Mouse (Mus musculus): ENCODE results near the gene Ager. TPM values are rescaled to one million over a fixed set of nuclear protein-coding genes. Genes with fewer than 3 reads are reported as not detected.

Gene Ager
- 2.8 and 3.5 TPM in 2 replicates for polyA plus RNA-seq (2016; fragmentation: Nextera tagmentation; extraction: Ambion mirVana)

GRCm38 (mm10) chr17:34597566-34598095 is at the start of gene Ager:
Gene Ager (plus strand): TSS chr17:34597862.
- Histone ChIP-seq H3K4me3 (replicated peaks) (no peak within 1 kb of the TSS), H3K9ac (replicated peaks) (0 out of 2 replicates have a peak within 1 kb of the TSS, but pooled peaks have one; percentile 18), H3K4me2 (no peak within 1 kb of the TSS), H3K36me3 (peaks cover 54% of the 10 kb centered on the region), H3K27me3 (no peaks in the 10 kb centered on the region), H3K27ac (peak within 1 kb of the TSS; percentile 35; the same call in 1 of the 2 replicates), H3K4me1 (replicated peaks) (peaks cover 49% of the 10 kb centered on the region), H3K9me3 (no peaks in the 10 kb centered on the region)
- WGBS: 19% methylated on average over 6 of the region's 6 CpGs
- ATAC-seq (ENCODE audit: insufficient number of reproducible peaks, insufficient read depth, low FRiP score, low TSS enrichment, low read depth): no peak

GRCm38 (mm10) chr17:34549156-34549555 is 48.5 kb upstream of the Ager start:
- 98% methylated on average over 3 of the region's 3 CpGs for WGBS
- Histone ChIP-seq H3K36me3 (no peaks in the 10 kb centered on the region), H3K27ac (no peak overlapping the region), H3K4me1 (replicated peaks) (no peaks in the 10 kb centered on the region), H3K4me3 (replicated peaks) (no peak overlapping the region), H3K4me2 (no peak overlapping the region), H3K9me3 (no peaks in the 10 kb centered on the region), H3K27me3 (peaks cover 3% of the 10 kb centered on the region; the same call in 1 of the 2 replicates), H3K9ac (replicated peaks) (no peak overlapping the region)
- no peak for ATAC-seq (ENCODE audit: insufficient number of reproducible peaks, insufficient read depth, low FRiP score, low TSS enrichment, low read depth)

GRCm38 (mm10) chr17:34549843-34550242 is 47.8 kb upstream of the Ager start:
- no peaks in the 10 kb centered on the region for H3K9me3 ChIP-seq
- peaks cover 3% of the 10 kb centered on the region; the same call in 1 of the 2 replicates for H3K27me3 ChIP-seq
- no peak overlapping the region for H3K4me3 ChIP-seq (replicated peaks)
- H3K27ac ChIP-seq: no peak overlapping the region
- no peak overlapping the region for H3K9ac ChIP-seq (replicated peaks)
- H3K36me3 ChIP-seq: no peaks in the 10 kb centered on the region
- H3K4me1 ChIP-seq (replicated peaks): no peaks in the 10 kb centered on the region
- 76% methylated on average over 2 of the region's 2 CpGs for WGBS
- no peak overlapping the region for H3K4me2 ChIP-seq
- ATAC-seq (ENCODE audit: insufficient number of reproducible peaks, insufficient read depth, low FRiP score, low TSS enrichment, low read depth): no peak

GRCm38 (mm10) chr17:34555483-34555882 is 42.2 kb upstream of the Ager start:
- no peaks in the 10 kb centered on the region for H3K4me1 ChIP-seq (replicated peaks)
- no peak for ATAC-seq (ENCODE audit: insufficient number of reproducible peaks, insufficient read depth, low FRiP score, low TSS enrichment, low read depth)
- H3K9ac ChIP-seq (replicated peaks): no peak overlapping the region
- no peak overlapping the region for H3K27ac ChIP-seq
- no peak overlapping the region for H3K4me2 ChIP-seq
- H3K9me3 ChIP-seq: no peaks in the 10 kb centered on the region
- peaks cover 7% of the 10 kb centered on the region; the same call in 1 of the 2 replicates for H3K27me3 ChIP-seq
- WGBS: 29% methylated on average over 5 of the region's 5 CpGs
- no peak overlapping the region for H3K4me3 ChIP-seq (replicated peaks)
- H3K36me3 ChIP-seq: no peaks in the 10 kb centered on the region

GRCm38 (mm10) chr17:34556406-34556805 is 41.3 kb upstream of the Ager start:
- Histone ChIP-seq H3K36me3 (no peaks in the 10 kb centered on the region), H3K4me2 (no peak overlapping the region)
- WGBS: 85% methylated on average over 8 of the region's 8 CpGs

GRCm38 (mm10) chr17:34557411-34557810 is 40.3 kb upstream of the Ager start:
- no peak for ATAC-seq (ENCODE audit: insufficient number of reproducible peaks, insufficient read depth, low FRiP score, low TSS enrichment, low read depth)
- Histone ChIP-seq H3K9me3 (no peaks in the 10 kb centered on the region), H3K36me3 (no peaks in the 10 kb centered on the region), H3K27me3 (0 out of 2 replicates have a peak, but pooled peaks cover 4% of the 10 kb centered on the region), H3K9ac (replicated peaks) (no peak overlapping the region), H3K27ac (no peak overlapping the region), H3K4me3 (replicated peaks) (no peak overlapping the region), H3K4me2 (no peak overlapping the region), H3K4me1 (replicated peaks) (0 out of 2 replicates have a peak, but pooled peaks cover 3% of the 10 kb centered on the region)
- 43% methylated on average over 11 of the region's 11 CpGs for WGBS

More at GRCm38 (mm10) chr17:34556406-34556805, 41.3 kb upstream of the Ager start:
- no peak overlapping the region for H3K27ac ChIP-seq
- ATAC-seq (ENCODE audit: insufficient number of reproducible peaks, insufficient read depth, low FRiP score, low TSS enrichment, low read depth): no peak
- H3K9ac ChIP-seq (replicated peaks): no peak overlapping the region
- H3K9me3 ChIP-seq: no peaks in the 10 kb centered on the region
- H3K4me1 ChIP-seq (replicated peaks): 0 out of 2 replicates have a peak, but pooled peaks cover 3% of the 10 kb centered on the region
- H3K27me3 ChIP-seq: peaks cover 7% of the 10 kb centered on the region; the same call in 1 of the 2 replicates
- no peak overlapping the region for H3K4me3 ChIP-seq (replicated peaks)

GRCm38 (mm10) chr17:34559116-34559515 is 38.5 kb upstream of the Ager start:
- peaks cover 7% of the 10 kb centered on the region for H3K4me1 ChIP-seq (replicated peaks)
- no peak overlapping the region for H3K27ac ChIP-seq
- ATAC-seq (ENCODE audit: insufficient number of reproducible peaks, insufficient read depth, low FRiP score, low TSS enrichment, low read depth): no peak
- H3K27me3 ChIP-seq: 0 out of 2 replicates have a peak, but pooled peaks cover 4% of the 10 kb centered on the region
- no peaks in the 10 kb centered on the region for H3K9me3 ChIP-seq
- H3K9ac ChIP-seq (replicated peaks): no peak overlapping the region
- H3K36me3 ChIP-seq: no peaks in the 10 kb centered on the region
- no peak overlapping the region for H3K4me2 ChIP-seq
- 90% methylated on average over 7 of the region's 7 CpGs for WGBS
- no peak overlapping the region for H3K4me3 ChIP-seq (replicated peaks)

GRCm38 (mm10) chr17:34559895-34560294 is 37.8 kb upstream of the Ager start:
- Histone ChIP-seq H3K4me2 (no peak overlapping the region), H3K36me3 (no peaks in the 10 kb centered on the region), H3K27ac (no peak overlapping the region), H3K4me3 (replicated peaks) (no peak overlapping the region), H3K27me3 (0 out of 2 replicates have a peak, but pooled peaks cover 4% of the 10 kb centered on the region), H3K9me3 (no peaks in the 10 kb centered on the region), H3K4me1 (replicated peaks) (peaks cover 14% of the 10 kb centered on the region), H3K9ac (replicated peaks) (no peak overlapping the region)
- WGBS: 23% methylated on average over 15 of the region's 15 CpGs
- ATAC-seq (ENCODE audit: insufficient number of reproducible peaks, insufficient read depth, low FRiP score, low TSS enrichment, low read depth): no peak

- no peak for ATAC-seq (ENCODE audit: insufficient number of reproducible peaks, insufficient read depth, low FRiP score, low TSS enrichment, low read depth)
- Histone ChIP-seq H3K27me3 (peaks cover 4% of the 10 kb centered on the region; the same call in 1 of the 2 replicates), H3K9me3 (no peaks in the 10 kb centered on the region), H3K4me1 (replicated peaks) (peaks cover 18% of the 10 kb centered on the region), H3K36me3 (no peaks in the 10 kb centered on the region), H3K4me2 (no peak overlapping the region), H3K27ac (no peak overlapping the region), H3K9ac (replicated peaks) (no peak overlapping the region), H3K4me3 (replicated peaks) (no peak overlapping the region)
- 93% methylated on average over 6 of the region's 6 CpGs for WGBS
Observed at GRCm38 (mm10) chr17:34560438-34560837, 37.2 kb upstream of the Ager start.

- Histone ChIP-seq H3K9me3 (no peaks in the 10 kb centered on the region), H3K27ac (no peak overlapping the region), H3K9ac (replicated peaks) (no peak overlapping the region), H3K27me3 (peaks cover 4% of the 10 kb centered on the region; the same call in 1 of the 2 replicates), H3K4me2 (peak overlapping the region; percentile 15; the same call in 1 of the 2 replicates), H3K4me3 (replicated peaks) (no peak overlapping the region), H3K36me3 (no peaks in the 10 kb centered on the region), H3K4me1 (replicated peaks) (peaks cover 18% of the 10 kb centered on the region)
- 55% methylated on average over 8 of the region's 8 CpGs for WGBS
- no peak for ATAC-seq (ENCODE audit: insufficient number of reproducible peaks, insufficient read depth, low FRiP score, low TSS enrichment, low read depth)
Observed at GRCm38 (mm10) chr17:34561200-34561599, 36.5 kb upstream of the Ager start.

GRCm38 (mm10) chr17:34562595-34562994 is 35.1 kb upstream of the Ager start:
- no peak for ATAC-seq (ENCODE audit: insufficient number of reproducible peaks, insufficient read depth, low FRiP score, low TSS enrichment, low read depth)
- H3K4me3 ChIP-seq (replicated peaks): no peak overlapping the region
- H3K9ac ChIP-seq (replicated peaks): no peak overlapping the region
- peaks cover 23% of the 10 kb centered on the region for H3K4me1 ChIP-seq (replicated peaks)
- H3K4me2 ChIP-seq: no peak overlapping the region
- whole genome bisulfite sequencing: 71% methylated on average over 3 of the region's 3 CpGs
- H3K9me3 ChIP-seq: no peaks in the 10 kb centered on the region
- H3K36me3 ChIP-seq: no peaks in the 10 kb centered on the region
- peaks cover 6% of the 10 kb centered on the region; the same call in 1 of the 2 replicates for H3K27me3 ChIP-seq
- no peak overlapping the region for H3K27ac ChIP-seq

All from limb, embryonic 12.5 days (tissue).